Mouse (Mus musculus): ENCODE measurements around the gene Sertad2.

The Sertad2 gene

DNA sequence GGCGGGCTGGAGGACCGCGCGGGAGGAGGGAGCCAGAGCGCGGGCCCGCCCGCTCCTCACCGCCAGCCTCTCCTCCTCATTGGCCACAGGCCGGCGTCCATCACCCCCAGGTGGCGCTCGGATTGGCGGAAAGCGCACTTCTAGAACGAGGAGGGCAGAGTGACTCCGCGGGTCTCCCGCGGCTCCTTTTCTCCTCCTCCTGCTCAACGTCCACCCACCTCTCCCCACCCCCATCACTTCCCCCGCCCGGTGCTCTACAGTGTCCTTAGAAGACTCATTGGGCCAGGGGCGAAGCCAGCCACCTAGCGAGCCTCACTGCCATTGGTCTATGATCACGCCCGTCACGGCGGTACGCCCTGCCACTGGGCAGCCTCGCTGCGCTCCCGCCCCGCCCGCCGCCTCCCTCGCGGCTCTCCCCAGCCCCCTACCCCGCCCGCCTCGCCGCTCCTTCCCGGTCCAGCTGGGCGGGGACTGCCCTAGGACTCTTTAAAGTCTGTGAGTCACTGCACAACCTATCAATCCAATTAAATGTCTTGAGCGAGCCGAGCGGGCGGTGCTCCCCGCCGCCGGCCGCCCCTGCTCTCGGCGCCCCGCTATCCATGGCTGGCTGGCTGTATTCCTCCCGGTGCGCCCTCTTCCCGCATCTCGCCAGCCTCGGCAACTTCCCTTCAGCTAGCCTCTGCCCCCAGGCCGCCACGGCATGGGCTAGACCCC is at the start of gene Sertad2:
Gene Sertad2, plus strand, starts transcription at position 515 of the 714 bp plus-strand sequence.
- peak; percentile 99 for DNase-seq (ENCODE audit: low read depth, low spot score)

DNA sequence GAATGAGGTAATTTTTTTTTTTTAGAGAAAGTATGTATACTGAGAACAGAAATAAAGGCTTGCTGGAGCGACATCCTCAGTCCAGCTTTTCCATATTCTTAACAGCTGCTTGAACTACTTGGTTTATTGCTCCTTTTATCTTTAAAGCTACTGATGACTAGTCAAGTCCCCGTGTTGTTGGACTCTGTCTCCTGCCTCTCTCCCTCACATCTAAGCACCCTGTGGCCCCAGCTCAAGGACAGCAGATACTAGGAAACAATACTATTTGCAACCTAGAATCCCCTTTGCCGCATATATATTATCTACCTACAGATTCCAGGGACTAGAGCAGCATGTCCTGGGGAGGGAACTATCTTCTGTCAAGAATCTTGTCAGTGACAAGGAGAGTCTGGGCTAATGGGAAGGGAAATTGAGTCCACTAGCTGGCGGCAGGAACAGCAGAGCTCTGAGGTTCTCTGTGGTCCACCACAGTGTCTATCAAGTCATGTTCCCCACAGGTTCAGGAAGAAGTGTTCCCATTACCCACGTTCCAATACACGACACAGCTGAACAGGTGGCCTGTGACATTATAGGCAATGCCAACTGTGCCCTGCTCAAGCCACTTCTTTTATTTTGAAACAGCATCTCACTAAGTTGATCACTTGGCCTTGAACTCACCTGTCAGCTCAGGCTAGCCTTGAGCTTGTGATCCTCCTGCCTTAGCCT is 49.0 kb upstream of the Sertad2 start:
- DNase-seq (ENCODE audit: low read depth, low spot score): no peak

DNA sequence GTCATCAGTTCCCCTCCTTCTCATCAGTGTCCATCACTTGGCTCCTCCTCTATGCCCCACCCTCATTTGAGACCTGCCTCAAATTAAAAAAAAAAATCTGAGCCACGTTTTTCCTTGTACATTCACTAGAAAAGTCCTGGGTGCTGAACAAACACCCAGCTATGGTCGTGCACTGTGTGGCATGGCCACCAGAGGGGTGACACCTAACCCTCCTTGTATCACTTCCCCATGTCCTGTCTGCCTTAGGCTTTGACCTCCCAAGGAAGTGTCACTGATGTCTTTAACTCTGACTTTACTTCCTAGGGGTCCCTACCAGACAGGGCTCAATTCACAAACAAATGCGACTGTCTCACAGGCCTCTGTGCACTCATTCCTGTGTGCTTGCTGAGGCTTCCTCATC is 42.5 kb upstream of the Sertad2 start:
- no peak for DNase-seq (ENCODE audit: low read depth, low spot score)

DNA sequence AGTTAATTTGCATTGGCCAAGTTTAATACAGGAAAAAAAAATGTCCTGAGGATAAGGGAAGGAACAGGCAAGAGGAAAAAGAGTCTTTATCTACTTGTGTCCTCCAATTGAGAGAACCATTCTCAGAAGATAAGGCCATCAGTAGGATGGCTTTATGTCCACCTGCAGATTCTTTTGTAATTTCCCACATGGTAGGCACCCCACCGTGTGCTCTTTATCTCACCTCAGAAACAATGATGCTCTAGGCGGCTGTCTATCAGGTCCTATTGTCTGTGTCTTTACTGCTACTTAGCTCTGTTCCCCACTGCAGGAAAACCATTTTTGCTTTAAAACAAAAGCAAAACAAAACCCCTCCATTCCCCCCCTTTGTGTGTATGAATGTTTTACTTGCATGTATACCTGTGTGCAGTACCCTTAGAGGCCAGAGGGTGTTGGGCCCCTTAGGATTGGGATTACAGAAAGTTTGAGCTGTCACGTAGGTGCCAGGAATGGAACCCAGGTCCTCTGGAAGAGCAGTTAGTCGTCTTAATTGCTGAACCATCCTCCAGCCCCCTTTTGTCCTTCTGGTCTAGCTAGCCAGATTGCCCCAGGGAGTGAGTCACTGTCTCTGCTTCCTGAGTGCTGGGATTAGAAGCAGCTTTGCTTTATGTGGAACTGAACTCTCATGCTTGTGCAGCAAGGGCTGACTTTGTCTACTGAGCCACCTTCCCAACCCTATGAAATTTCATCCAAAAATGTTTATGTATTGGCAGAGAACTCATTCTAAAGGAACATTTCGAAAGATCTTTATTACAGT is 41.7 kb upstream of the Sertad2 start:
- no peak for DNase-seq (ENCODE audit: low read depth, low spot score)

DNA sequence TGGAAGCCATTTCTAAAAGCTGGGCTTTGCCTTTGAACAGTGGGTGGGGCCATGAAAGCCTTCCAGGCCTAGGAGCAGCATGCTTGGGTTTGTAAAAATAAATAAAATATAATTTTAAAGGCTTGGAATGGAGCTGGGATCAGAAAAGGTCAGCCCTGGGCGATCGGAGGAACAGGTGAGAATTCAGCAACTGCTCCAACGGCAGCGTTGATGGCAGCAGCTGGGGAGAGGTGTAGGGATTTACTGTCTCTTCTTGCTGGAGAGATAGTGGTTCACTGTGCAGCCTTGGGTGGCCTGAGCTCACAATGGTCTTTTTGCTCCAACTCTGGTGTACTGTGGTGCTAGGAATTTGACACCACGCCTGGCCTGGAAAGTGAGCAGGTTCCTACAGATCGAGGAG is 29.5 kb upstream of the Sertad2 start:
- DNase-seq (ENCODE audit: low read depth, low spot score): no peak

DNA sequence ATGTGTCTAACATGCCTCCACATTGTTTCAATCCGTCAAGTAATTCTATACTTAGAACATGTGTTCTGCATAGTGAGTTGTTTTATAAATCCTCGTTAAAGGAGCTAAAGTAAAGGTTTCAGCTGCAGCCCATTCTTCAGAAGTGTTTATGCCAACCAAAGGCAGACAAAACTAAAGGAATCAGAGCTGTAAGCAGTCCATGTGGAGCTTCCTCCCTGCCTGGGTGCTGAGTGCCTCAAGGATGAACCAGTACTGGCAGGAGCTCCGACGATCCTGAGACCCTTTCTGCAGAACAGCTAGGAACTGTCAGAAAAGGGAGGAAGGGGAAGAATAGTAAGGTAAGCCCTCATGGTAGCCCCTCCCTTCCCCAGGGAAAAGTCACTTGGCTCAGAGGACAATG is 28.3 kb upstream of the Sertad2 start:
- DNase-seq (ENCODE audit: low read depth, low spot score): no peak

DNA sequence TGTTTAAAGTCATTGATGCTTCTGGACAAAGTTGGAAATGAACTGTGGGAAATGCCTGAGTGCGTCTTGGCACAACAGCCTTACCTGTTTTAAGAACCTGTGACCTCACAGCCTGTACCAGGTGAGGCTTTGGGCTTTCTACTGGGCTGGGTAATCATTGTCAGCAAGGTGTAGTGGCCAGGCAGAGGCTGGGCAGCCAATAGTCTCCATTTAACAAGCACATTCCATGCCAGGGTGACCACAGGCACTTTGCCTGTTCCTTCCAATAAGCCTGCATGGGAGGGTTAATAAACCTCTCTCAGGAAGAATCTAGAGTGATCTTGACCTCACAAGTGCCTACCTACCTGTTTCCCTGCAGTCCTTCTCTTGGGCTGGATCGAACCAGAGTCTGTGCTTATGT is 21.7 kb upstream of the Sertad2 start:
- DNase-seq (ENCODE audit: low read depth, low spot score): no peak

DNA sequence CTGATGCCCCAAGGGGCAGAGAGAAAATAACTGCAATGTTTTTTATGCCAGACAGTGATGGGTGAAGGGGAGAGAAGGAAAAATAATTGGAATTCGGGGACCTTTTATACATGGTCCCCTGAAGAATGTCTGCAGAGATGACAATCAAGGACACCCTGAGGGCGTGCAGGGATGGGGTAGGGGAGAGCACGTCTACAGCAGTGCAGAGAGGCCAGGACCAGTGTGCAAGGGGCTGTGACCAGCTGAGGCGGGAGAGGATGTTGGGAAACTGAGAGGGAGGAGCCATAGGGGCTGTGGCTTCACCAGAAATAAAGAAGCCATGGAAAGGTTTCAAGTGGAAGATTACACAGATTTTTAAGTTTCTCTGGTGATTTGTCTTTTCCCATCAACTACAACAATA is 20.3 kb upstream of the Sertad2 start:
- no peak for DNase-seq (ENCODE audit: low read depth, low spot score)

DNA sequence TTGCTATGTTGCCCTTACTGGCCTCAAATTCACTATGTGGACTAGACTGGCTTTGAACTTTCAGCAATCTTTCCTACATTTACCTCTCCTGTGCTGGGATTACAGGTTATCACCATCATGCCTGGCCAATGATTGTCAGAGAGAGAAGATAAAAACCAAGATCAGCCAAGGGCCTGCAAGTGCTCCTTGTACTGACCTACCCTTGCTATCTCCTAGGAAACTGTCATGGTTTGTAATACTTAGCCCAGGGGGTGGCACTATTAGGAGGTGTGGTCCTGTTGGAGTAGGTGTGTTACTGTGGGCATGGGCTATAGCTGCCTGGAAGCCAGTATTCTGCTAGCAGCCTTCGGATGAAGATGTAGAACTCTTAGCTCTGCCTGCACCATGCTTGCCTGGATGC is 18.6 kb upstream of the Sertad2 start:
- DNase-seq (ENCODE audit: low read depth, low spot score): no peak

DNA sequence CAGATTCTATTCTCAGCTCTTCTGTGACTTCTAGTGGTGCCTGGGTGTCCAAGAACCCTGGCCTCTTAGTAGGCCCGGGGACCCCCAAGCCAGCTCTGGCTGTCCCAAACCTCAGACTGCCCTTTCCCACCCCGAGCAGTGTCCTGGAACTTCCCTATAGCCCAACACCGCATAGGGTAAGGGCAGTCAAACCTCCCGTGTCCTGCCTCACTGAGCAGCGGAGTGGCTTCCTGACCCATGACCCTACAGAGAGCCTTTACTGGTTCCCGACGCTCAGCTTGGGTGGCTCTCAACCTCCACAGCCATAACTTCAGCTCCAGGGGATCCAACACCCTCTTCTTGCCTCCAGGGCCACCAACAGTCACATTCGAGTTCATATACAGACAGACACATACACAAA is 17.1 kb upstream of the Sertad2 start:
- DNase-seq (ENCODE audit: low read depth, low spot score): no peak

DNA sequence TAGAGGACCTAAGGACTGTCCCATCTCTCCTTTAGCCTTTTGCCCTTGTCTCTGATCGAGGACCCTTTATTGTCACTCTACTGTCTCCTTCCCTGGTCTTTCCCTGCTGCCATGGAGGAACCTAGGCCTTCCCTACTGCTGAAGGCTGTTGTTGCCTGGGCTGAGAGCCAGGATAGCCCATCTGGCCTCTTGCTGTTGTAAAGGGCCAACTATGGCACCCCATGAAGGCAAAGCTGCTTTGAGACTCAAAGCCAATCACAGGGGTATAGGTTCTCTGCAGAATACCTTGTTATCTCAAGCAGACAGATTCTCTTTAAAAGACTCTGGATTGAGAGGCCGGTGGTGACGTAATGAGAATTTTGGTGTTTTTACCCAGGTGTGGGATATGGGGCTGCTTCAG is 15.2 kb upstream of the Sertad2 start:
- DNase-seq (ENCODE audit: low read depth, low spot score): no peak

DNA sequence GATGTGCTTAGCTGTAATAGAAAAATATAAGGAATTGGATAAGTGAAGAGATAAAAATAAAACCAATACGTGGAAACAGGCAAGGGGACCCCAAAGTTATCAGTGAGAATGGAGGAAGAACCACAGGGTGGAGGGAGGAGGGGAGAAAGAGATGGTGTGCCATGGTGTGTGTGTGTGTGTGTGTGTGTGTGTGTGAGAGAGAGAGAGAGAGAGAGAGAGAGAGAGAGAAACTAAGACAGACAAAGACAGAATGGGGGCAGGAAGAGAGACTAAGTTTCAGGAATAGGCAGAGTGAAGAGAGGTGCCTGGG is 11.4 kb upstream of the Sertad2 start:
- DNase-seq (ENCODE audit: low read depth, low spot score): no peak

DNA sequence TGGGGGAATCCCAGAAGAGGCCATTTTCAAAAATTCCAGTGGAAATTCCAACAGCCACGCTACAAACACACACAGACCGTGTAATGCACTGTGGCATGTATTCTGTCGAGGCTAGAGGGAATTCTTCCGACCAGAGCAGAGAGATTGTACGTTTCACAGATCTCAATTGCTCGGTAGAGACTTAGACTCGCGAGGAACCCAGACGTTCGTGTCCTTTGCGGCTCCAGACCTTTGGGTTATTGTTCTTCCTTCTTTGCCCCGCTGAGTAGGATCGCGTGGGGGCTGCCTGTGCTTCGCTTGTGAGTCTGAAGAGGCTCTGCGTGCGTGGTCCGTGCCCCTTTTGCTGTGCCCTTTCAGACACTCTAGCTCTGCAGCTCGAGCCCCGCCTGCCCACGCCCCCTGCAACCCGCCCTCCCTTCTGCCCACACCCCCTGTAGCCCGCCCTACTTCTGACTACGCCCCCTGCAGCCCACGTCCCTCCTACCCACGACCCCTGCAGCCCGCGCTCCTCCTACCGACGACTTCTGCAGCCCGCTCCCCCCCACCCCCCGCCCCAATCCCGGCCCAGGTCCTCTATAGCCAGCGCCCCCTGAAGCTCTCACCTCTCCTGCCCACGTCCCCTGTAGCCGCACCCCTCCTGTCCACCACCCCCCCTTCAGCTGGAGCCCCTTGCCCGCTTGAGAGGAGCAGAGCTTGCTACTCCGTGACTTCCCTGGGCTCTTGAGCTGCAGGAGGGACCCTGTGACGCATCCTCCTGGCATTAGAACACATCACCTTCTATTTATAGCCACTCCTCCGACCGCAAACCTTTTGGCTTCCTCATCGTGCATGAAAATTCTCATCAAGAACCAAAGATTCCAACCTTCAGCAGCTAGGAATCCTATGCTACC is 10.8 kb upstream of the Sertad2 start:
- DNase-seq (ENCODE audit: low read depth, low spot score): no peak

DNA sequence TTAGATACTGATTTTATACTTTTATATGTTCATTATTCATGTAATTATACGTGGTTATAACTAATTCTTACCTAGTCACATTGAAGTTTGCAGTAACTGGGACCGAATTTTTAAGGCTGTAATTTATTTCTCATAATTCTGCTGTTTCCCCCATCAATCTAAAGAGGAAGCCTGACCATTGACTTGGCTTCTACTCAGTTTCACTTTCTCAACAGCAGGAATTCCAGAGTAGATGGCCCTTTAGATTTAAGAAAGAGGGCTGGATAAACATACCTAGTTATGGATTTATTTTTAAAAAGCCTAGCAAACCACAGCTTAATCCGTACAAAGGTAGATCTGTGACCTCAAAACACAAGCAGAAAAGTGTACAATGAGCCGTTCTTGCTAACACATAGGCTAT is 9.8 kb upstream of the Sertad2 start:
- no peak for DNase-seq (ENCODE audit: low read depth, low spot score)

DNA sequence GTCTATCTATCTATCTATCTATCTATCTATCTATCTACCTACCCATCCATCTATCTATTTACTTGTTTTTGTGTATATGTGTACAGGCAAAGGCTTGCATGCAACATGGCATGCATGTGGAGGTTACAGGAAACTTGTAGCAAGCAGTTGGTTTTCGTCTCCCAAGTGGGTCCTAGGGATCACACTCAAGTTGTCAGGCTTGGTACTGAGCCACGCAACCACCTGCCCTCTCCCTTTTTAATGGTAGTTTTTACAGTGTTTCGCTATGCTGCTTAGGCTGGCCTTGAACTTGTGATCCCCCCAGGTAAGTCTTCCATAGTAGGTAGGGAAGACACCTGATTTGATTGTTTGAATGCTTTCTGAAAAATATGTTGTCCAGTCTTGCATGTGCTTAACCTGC is 5.8 kb upstream of the Sertad2 start:
- no peak for DNase-seq (ENCODE audit: low read depth, low spot score)

DNA sequence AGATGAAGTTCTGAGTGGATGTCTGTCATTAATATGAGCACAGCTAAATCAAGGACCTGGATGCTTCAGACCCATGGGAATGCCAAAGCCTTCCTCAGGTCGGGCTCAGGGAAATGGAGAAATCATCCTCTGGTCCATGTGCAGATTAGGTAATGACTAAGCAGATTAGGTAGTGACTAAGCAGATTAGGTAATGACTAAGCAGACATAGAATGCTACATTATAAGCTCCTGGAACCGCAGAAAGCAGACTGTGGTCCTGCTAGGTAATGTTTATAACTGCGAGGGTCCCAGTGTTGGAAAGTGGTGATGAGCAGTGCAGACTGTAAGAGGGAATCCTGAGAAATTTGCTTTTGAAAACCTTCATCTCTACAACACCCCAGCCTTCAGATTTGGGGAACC is 4.6 kb upstream of the Sertad2 start:
- DNase-seq (ENCODE audit: low read depth, low spot score): no peak

DNA sequence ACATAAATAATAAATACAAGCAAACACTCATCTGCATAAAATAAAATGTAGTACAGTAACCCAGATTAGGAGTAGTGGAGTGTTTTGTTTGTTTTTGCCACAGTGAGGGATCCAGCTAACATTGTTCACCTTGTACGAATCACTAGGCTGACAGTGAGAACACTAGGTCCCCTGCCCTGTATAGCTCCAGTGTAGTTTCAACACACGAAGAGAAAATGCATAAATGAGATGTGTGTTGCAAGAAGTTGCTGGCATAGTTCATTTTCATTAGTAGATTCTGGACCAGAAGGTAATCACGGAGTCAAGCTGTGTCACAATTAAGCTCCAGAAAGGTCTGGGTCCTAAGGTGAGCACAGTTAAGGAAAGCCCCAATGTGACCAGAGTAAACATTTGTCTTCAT is 1.8 kb upstream of the Sertad2 start:
- no peak for DNase-seq (ENCODE audit: low read depth, low spot score)

DNA sequence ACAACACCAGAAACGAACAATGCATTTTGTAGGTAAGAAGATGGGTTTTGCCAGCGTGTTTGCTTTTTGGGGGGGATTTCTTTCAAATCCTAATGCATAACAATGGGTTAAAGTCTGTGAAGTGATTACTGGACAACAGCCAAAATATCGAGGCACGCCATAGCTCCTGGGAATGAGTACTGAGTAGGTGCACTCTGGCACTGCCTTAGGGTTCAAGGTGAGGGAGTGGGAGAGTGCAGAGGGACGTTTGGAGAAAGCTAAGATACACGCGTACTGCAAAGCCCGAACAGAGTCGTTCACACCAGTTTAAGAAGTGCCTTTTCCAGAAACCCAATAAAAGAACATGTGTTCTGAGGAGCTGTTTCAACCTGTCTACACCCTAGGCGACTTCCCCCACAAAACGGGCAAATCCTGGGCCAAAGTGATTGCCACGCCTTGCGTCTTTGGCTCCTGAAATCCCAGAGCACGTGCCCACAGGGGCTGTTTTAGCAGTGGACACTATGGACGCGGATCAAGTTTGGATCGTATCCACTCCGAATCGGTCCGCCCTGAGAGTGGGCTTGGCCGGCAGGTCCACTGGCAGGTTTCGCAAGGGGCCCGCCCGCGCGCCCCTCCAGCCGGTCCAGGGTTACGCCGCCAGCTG is 937 bp upstream of the Sertad2 start:
- DNase-seq (ENCODE audit: low read depth, low spot score): no peak

DNA sequence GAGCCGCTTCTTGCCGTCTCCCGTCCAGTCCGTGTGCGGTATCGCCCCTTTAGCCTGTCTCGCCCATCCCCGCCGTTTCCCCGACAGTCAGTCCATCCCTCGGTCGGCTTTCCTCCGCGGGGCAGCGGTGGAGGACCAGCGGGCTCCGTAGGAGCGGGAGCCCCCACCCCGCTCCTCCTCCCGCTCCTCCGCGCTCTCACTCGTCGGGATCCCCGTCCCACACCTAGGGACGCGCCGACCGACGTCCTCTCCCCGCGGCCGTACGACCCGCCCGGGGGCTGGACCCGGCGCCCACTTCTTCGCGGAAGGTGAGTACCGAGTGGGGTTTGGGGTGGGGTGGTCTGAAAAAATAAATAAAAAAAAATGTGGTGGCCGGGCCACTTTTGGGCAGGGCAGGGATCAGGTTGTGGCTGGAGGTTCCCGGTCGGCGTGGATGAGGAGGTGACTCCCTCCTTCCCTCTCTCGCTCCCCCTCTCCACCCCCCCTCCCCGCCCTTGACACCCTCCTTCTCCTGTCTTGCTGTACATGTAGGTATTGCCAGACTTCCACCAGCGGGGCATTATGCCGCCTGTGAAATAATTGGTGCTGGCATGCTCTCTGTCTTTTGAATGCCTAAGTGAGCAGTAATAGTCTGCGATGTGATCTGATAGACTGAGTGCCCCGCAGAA is 534 bp downstream of the Sertad2 start:
- DNase-seq (ENCODE audit: low read depth, low spot score): no peak

DNA sequence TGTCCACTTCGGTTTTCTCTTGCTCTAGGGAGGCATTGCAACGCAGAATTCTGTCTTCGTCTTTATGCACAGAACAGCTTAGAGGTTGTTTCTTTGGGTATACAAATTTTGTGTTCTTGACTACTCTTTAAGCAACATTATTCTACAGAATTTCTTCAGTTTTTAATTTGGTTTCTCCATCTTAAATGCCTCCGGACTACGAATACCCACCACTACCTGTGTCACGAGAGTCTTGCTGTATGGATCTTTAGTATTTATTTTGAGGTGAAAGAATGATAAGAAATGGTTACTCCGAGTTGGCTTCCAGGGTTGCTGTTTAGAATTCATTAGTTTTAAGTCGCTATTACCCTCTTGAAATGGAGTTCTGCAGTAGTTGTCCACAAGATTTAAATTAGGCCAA is 1.3 kb downstream of the Sertad2 start:
- no peak for DNase-seq (ENCODE audit: low read depth, low spot score)
